Mouse (Mus musculus) T-helper 1 cell (primary cell): ENCODE measurements around the gene Znrf2.
"Not testable (repeated sequence)": the region's sequence is repeated elsewhere in the genome, so short reads cannot be mapped to it uniquely, and the experiment has no call there.

Experiments used
- in situ Hi-C: fragments of 300-600 bp; cut with MboI, MseI; formaldehyde crosslinking; loops from one replicate; pipeline ENCODE4 v1.15.1; 2025; ENCODE audit warnings: high pct_unique_total_duplicates

Znrf2 gene

DNA sequence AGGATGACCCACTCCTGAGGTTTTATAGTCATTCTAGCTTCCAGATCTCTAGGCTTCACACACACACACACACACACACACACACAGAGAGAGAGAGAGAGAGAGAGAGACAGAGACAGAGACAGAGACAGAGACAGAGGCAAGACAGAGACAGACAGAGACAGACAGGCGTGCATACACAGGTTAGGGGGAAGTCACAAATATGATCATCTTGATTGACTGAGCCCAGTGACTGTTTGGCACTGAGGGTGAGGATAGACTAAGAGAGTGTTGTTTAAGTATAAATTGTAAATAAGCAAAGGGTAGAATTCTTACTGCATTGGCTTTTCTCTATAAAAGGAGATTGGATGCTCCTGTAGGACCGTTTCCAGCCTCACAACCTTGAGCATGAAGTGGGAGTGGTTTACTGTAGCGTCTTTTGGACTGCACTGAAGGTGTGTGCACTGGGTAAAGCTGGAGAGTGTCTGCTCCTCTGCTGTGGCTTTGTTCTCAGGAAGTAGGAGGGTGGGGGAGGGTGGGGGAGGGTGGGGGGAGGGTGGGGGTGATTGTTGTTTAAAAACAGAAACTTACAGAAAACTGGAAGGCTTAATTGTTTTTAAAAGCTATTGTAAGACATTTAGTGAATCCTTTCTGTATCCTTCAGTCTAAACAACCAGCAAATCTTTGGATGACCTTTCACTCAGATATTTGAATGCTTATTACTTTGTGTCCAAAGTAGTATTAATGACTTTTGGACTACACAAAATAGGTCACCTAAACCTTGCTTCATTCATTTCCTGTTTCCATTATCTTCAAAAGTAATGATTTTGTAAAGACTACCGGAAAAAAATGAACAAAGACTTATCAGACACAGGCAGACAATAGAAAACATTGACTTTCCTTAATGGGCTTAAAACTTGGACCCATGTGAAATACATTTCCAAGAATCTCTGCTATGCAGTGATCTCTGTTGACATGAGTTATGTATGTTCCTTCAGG lies 32.8 kb downstream of the Znrf2 start:
- in situ Hi-C loops: no loop called here

DNA sequence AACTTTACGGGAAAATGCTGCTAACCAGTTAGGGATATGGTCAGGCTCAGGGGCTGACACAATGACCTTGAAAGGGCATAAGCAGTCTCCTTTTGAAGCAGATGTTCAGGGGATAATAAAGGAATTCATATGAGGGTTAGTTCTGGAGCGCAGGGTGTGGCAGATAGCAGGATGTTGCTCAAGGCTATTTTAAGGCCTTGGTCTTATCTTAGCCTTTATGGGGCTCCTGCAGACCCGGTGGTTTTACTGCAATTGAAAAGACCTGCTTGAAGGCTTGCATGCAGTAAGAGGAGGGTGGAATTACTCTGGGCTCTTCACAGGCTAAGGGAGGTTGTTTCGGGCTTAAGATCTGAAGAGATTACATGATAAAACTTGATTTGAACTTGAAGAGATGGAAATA lies 35.1 kb downstream of the Znrf2 start:
- in situ Hi-C loops: no loop called here

DNA sequence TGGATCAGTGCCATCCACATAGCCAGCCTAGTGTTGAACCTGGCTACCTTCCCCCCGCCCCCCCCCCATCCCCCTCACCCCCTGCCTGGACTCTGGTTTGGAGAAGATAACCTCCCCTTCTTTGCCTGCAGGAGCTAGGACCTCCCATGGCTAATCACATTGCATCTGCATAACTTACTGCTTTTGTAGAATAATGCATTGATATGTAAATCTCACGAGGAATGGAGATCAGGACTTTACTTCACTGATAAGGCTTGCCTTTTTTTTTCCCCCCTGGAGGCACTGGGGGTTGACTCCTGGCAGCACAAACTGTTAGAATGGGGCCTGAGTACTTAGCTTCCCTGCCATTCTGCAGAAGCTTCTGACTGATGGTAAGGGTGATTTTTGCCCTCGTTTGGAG lies 36.0 kb downstream of the Znrf2 start:
- in situ Hi-C loops: no loop called here

DNA sequence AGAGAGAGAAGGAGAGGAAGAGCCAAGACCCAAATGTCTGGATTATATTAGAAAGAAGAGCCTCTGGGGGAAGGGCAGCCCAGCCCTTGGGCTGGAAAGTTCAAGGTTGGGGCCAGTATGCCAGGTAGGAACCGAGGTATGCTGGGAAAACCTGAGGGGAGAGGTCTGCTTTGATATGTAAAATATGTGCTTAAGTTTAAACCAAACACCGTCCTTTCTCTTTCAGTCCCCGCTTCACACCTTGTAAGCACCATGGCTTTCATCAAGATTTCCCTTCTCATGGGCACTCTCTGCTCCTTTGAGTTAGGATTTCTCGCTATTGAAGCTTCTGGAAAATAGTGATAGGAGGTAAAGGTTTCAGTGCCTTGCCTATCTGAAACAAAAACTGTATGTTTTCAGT lies 38.1 kb downstream of the Znrf2 start:
- in situ Hi-C loops: no loop called here

DNA sequence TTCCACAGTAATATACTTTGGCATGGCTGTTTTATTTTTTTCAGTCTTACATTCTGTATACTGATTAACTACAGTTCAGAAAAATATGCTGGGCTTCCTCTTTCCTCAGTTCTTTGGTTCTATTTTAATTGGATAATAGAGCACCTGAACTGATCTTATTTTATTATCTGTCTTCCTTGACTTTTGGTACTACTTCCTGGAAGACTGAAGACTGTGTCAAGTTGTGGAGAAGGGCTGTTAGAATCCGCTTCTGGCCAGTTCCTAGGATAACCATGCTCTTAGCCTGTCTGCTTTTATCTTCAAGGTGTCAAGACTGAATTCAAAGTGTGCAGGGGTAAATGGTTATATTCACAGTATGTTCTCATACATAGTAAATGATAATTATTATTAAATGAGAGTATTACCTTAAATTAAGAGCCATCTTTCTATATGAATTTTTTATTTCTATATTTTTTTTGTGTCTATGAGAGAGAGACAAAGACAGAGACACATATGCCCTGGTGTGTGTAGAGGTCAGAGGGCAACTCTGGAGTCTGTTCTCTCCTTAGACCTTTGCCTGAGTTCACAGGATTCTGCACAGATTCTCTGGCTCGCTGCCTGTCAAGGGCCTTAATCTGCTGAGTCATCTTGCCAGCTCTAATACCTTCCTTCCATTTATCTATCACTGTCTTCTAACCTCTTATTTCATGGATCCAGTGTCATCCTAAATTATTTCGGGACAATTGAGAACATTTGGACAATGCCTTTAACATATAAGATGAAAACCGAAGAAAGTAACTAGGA lies 39.3 kb downstream of the Znrf2 start:
- in situ Hi-C loops: no loop called here

GRCm38 (mm10) chr6:54859159-54859558 lies 42.4 kb downstream of the Znrf2 start:
- in situ Hi-C loops: not testable (repeated sequence)

GRCm38 (mm10) chr6:54860180-54860579 lies 43.5 kb downstream of the Znrf2 start:
- in situ Hi-C loops: no loop called here

DNA sequence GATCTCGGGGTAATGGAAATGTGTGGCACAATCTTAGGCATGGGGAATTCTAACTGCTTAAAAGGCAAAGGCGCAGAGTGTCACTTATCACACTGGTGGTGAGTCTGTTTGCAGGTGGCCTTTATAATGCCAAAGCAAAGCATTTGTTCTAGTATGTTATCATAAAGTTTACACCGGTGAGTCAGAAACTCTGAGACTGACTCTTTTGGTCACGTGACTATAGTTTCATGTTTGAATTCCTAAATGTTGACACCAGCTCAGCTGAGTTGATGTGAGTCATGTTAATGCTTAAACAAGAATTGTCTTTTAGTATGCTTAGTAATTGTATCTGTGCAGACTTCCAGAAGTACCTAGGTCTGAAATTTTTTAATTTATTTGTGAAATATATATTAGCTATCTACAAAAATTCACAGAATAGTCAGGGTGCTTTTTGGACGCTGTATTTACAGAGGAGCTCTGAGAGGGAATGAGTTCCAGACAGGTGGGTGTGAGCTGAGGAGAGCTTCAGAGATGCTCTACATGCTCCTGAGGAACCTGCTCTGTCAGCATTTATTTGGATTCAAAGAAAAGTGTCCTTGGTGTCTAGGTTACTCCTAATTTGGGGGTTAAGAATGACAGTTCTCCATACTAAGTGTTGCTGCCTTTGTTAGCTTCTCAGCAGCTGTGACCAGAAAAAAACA lies 50.2 kb downstream of the Znrf2 start:
- in situ Hi-C loops: no loop called here

GRCm38 (mm10) chr6:54867411-54867745 lies 50.7 kb downstream of the Znrf2 start:
- in situ Hi-C loops: no loop called here

DNA sequence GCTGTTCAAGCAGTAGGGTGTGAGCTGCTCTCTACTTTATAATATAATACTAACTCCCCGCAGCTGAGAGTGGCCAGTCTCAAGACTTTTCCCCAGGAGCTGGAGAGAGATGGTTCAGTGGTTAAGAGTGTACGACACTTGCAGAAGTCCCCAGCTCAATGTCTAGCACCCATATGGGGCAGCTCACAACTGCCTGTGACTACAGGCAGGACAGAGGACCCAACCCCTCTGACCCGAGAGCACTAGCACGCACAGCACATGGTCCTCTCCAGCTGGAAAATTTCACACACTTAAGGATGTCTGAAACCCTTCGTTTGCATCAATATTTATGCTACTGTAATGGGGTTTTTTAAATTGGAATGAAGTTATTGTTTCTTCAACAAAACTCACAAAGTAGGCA lies 56.3 kb downstream of the Znrf2 start:
- in situ Hi-C loops: no loop called here

GRCm38 (mm10) chr6:54876782-54877181 lies 60.1 kb downstream of the Znrf2 start:
- in situ Hi-C loops: loop anchor here (25.0 kb wide), 1 partner anchor 1589 kb away; the partner anchor contains the start of gene Creb5

DNA sequence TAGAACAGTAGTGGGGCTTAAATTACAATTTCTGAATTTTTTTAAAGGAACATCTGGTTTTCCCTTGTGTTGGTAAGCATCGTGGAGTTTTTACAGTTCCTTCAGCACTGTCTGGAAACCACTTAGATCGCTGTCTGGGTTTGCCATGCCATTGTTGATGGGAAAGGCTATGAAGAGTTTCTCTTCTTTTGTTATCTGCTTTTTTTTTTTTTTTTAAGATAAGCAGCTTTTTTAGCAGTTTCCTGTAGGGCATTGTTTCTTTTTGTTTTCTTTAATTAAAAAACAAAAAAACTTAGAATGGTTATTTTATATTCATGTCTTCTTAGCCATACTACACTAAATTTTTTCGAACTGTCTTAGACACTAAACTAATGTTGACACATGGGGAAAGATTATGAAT lies 60.9 kb downstream of the Znrf2 start:
- in situ Hi-C loops: loop anchor here (25.0 kb wide), 1 partner anchor 1590 kb away; the partner anchor contains the start of gene Creb5

GRCm38 (mm10) chr6:54878546-54878945 lies 61.8 kb downstream of the Znrf2 start:
- in situ Hi-C loops: loop anchor here (25.0 kb wide), 1 partner anchor 1591 kb away; the partner anchor contains the start of gene Creb5

- in situ Hi-C loops: loop anchor here (25.0 kb wide), 1 partner anchor 1593 kb away; the partner anchor contains the start of gene Creb5
These were observed 63.4 kb downstream of the Znrf2 start for GRCm38 (mm10) chr6:54880086-54880485.

GRCm38 (mm10) chr6:54883424-54883823 lies 66.7 kb downstream of the Znrf2 start:
- in situ Hi-C loops: loop anchor here (25.0 kb wide), 1 partner anchor 1596 kb away; the partner anchor contains the start of gene Creb5

GRCm38 (mm10) chr6:54886195-54886594 lies 69.5 kb downstream of the Znrf2 start:
- in situ Hi-C loops: loop anchor here (25.0 kb wide), 1 partner anchor 1599 kb away; the partner anchor contains the start of gene Creb5

DNA sequence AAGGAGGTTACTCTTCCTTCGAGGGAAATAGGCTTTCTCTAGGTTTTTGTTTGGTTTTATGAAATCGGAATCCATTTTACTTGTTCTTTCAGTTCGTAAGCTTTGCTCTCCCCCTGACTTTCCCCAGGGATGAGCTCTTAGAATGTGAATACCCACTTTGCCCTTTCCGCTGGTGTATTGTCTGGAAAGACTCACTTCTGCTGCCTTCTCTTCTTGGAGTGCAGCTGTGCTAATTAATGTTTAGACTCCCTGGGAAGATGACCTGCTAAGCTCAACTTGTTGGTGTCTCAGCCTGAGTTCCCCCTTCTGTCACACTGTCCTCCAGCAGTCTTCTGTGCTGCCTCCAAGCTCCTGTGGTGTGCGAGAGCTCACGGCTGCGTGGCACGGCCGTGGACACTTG lies 73.5 kb downstream of the Znrf2 start:
- in situ Hi-C loops: loop anchor here (25.0 kb wide), 1 partner anchor 1603 kb away; the partner anchor contains the start of gene Creb5

- in situ Hi-C loops: loop anchor here (25.0 kb wide), 1 partner anchor 1604 kb away; the partner anchor contains the start of gene Creb5
These were observed 74.7 kb downstream of the Znrf2 start for GRCm38 (mm10) chr6:54891384-54891783.

- in situ Hi-C loops: no loop called here
These were observed 83.5 kb downstream of the Znrf2 start for GRCm38 (mm10) chr6:54900256-54900655.

DNA sequence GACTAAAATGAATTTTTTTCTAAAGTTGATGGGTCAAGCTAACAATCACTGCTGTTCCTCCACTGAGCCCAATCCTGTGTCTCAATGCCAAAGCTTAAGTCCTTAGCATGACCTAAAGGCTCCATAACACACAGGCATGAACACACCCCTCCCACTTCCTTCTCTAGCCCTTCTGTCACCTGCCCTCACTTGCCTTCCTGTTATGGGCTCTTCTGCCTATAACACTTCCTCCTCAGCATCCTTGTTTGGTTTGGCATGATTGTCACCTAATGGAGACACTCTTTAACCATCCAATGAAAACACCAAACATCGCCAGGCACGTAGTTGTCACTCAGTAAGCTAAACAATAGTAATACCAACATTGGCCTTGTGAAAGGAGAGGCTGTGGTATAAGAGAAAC lies 85.8 kb downstream of the Znrf2 start:
- in situ Hi-C loops: no loop called here
